Mouse (Mus musculus) right cerebral cortex, postnatal 10 days (tissue): ENCODE data around the gene Olfr30.
"Not testable (repeated sequence)": the region's sequence is repeated elsewhere in the genome, so short reads cannot be mapped to it uniquely, and the experiment has no call there.

Experiments
- DNase-seq, 2 experiments: peaks; one replicate each; pipeline ENCODE4 v3.0.0; 2021; ENCODE audit warnings: low spot score in 2 of 2

The Olfr30 gene

GRCm38 (mm10) chr11:58462170-58462569, at the start of gene Olfr30:
Gene Olfr30 (minus strand): TSS chr11:58462270.
- no peak for DNase-seq

- not testable (repeated sequence) for DNase-seq
Measured at GRCm38 (mm10) chr11:58509058-58509457, 47.0 kb upstream of the Olfr30 start.

GRCm38 (mm10) chr11:58502472-58502871, 40.4 kb upstream of the Olfr30 start, which contains the start of gene Olfr331:
Gene Olfr331 (minus strand): TSS chr11:58502572.
- not testable (repeated sequence) for DNase-seq

GRCm38 (mm10) chr11:58499290-58499689, 37.2 kb upstream of the Olfr30 start:
- no peak for DNase-seq

GRCm38 (mm10) chr11:58498761-58499160, 36.7 kb upstream of the Olfr30 start:
- no peak for DNase-seq

GRCm38 (mm10) chr11:58492455-58492854, 30.4 kb upstream of the Olfr30 start, which contains the start of gene Olfr332:
Gene Olfr332 (minus strand): TSS chr11:58492555.
- no peak for DNase-seq

GRCm38 (mm10) chr11:58453592-58453991, 8.5 kb downstream of the Olfr30 start:
- no peak for DNase-seq

- no peak for DNase-seq
Measured at GRCm38 (mm10) chr11:58452759-58453158, 9.3 kb downstream of the Olfr30 start, which contains the start of gene Lypd9. Gene Lypd9 (minus strand): TSS chr11:58452923.

GRCm38 (mm10) chr11:58437866-58438265, 24.2 kb downstream of the Olfr30 start:
- no peak for DNase-seq

- DNase-seq, result no peak
Measured at GRCm38 (mm10) chr11:58432259-58432658, 29.8 kb downstream of the Olfr30 start, which contains the start of gene Gm12253. Gene Gm12253 (plus strand): TSS chr11:58432559.

- no peak for DNase-seq
Measured at GRCm38 (mm10) chr11:58420815-58421214, 41.3 kb downstream of the Olfr30 start, which contains the start of gene 1810065E05Rik. Gene 1810065E05Rik (plus strand): TSS chr11:58421111.

GRCm38 (mm10) chr11:58418336-58418735, 43.7 kb downstream of the Olfr30 start:
- DNase-seq, result no peak

GRCm38 (mm10) chr11:58408066-58408465, 54.0 kb downstream of the Olfr30 start:
- no peak for DNase-seq
